16 mouse cellular contexts compared by ENCODE assay signal in the genomic region with DNA sequence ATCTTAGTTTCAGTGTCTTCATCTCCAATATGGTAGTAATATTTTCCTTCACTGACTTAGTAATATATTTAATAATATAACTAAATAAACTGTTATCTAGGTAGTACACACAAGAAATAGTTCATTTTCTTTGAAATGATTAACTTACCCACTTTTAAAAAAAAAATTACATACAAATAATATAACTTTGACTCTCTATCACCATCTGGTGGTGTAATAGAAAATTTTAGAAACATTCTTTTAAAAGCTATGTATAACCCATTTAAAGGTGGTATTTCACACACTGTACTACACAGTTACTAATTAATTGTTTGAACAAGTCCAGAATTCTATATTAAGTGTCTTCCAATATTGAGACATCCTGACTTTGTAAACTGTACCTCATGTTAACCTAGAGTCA. TPM values are rescaled to one million over a fixed set of nuclear protein-coding genes. Genes with fewer than 3 reads are reported as not detected.
DNase-seq lines count a peak whose midpoint lies in the region; ATAC-seq and TF ChIP-seq lines count a peak whose summit lies in the region.
"Had no signal": no experiment of that assay in that cellular context is flagged by ENCODE, and none has a peak within 500 bp of the region (broad histone marks: within the 10 kb centered on the region; RNA-seq: fewer than 3 reads in every experiment).

No protein-coding gene starts in this region.

- TF ChIP-seq CTCF in intestine, postnatal 0 days (IDR thresholded peaks at IDR 0.05; ENCODE audit: low read depth), result peak; percentile 36

- DNase-seq in retina, embryonic 14.5 days (ENCODE audit: low spot score), result peak; percentile 30
- no peak for DNase-seq in retina, postnatal 1 day
- DNase-seq in NIH3T3 (ENCODE audit: low read depth), result peak; percentile 41
- DNase-seq in c-Kit-positive CD71-positive TER-119-positive erythroid progenitor cells, embryonic 14.5 days (ENCODE audit: low spot score), result no peak
- no peak for DNase-seq in cerebellum, postnatal 25 days
- DNase-seq: adrenal gland, postnatal 25 days; cerebellum, adult 11 months; gastrocnemius, postnatal 14 days; kidney, postnatal 4 days; thymus, postnatal 4 days had no signal

- H3K27ac ChIP-seq in intestine, postnatal 0 days (ENCODE audit: low read depth, low read length), result no peak overlapping the region
- H3K27ac ChIP-seq in intestine, embryonic 15.5 days, result no peak overlapping the region
- H3K27ac ChIP-seq: liver, embryonic 15.5 days had no signal

- H3K36me3 ChIP-seq in intestine, postnatal 0 days (ENCODE audit: control insufficient read depth, insufficient read depth), result no peaks in the 10 kb centered on the region
- no peaks in the 10 kb centered on the region for H3K36me3 ChIP-seq in intestine, embryonic 15.5 days
- H3K36me3 ChIP-seq: liver, embryonic 15.5 days had no signal

- H3K4me1 ChIP-seq in intestine, postnatal 0 days (replicated peaks; ENCODE audit: control insufficient read depth, insufficient read depth, low read length), result no peaks in the 10 kb centered on the region
- H3K4me1 ChIP-seq in intestine, embryonic 15.5 days (replicated peaks), result no peaks in the 10 kb centered on the region
- H3K4me1 ChIP-seq: liver, embryonic 15.5 days had no signal

- H3K4me3 ChIP-seq in intestine, postnatal 0 days (ENCODE audit: low read depth, low read length), result no peak overlapping the region
- no peak overlapping the region for H3K4me3 ChIP-seq in intestine, embryonic 15.5 days (replicated peaks)
- H3K4me3 ChIP-seq: liver, embryonic 15.5 days had no signal

- H3K4me2 ChIP-seq in intestine, postnatal 0 days (replicated peaks; ENCODE audit: low read depth), result no peak overlapping the region
- no peak overlapping the region for H3K4me2 ChIP-seq in intestine, embryonic 15.5 days (replicated peaks)
- H3K4me2 ChIP-seq: liver, embryonic 15.5 days had no signal

- no peak for ATAC-seq in intestine, postnatal 0 days
- no peak for ATAC-seq in intestine, embryonic 15.5 days

- H3K9me3 ChIP-seq in intestine, postnatal 0 days (ENCODE audit: control insufficient read depth), result no peaks in the 10 kb centered on the region
- H3K9me3 ChIP-seq in intestine, embryonic 15.5 days, result no peaks in the 10 kb centered on the region
- H3K9me3 ChIP-seq: liver, embryonic 15.5 days had no signal

- no peak overlapping the region for H3K9ac ChIP-seq in intestine, postnatal 0 days (ENCODE audit: low read depth, low read length)
- H3K9ac ChIP-seq in intestine, embryonic 15.5 days, result no peak overlapping the region
- H3K9ac ChIP-seq: liver, embryonic 15.5 days had no signal

- no peaks in the 10 kb centered on the region for H3K27me3 ChIP-seq in intestine, postnatal 0 days (replicated peaks; ENCODE audit: control insufficient read depth, insufficient read depth, low read length)
- H3K27me3 ChIP-seq in intestine, embryonic 15.5 days (replicated peaks), result no peaks in the 10 kb centered on the region
- H3K27me3 ChIP-seq: liver, embryonic 15.5 days had no signal

RNA-seq across cellular contexts. Expression of gene Olfr266, which starts 53.9 kb away (rescaled TPM):
- polyA plus RNA-seq in intestine, postnatal 0 days (2015; fragmentation: Nextera tagmentation; extraction: Ambion mirVana), result not detected in 2 replicates
- not detected in 2 replicates for polyA plus RNA-seq in intestine, embryonic 15.5 days (2015; fragmentation: Nextera tagmentation; extraction: Ambion mirVana)
- polyA plus RNA-seq: heart, embryonic 14.5 days; intestine, embryonic 14.5 days; liver, embryonic 15.5 days; stomach, embryonic 14.5 days had no signal

Comparison
In these comparisons a context has a peak if more than half of its experiments do, and no peak if none do; other contexts are left out.
1. DNase-seq: peak in retina, embryonic 14.5 days (single experiment) and NIH3T3 (single experiment); none in retina, postnatal 1 day (single experiment), c-Kit-positive CD71-positive TER-119-positive erythroid progenitor cells, embryonic 14.5 days (single experiment) and cerebellum, postnatal 25 days (0 of 2).